Mouse (Mus musculus): Measurements from ENCODE around the gene Tubgcp5. TPM values are rescaled to one million over a fixed set of nuclear protein-coding genes. Genes with fewer than 3 reads are reported as not detected.
A peak's percentile ranks its signal among the peaks of the same experiment; 100 is the strongest.
"Not testable (repeated sequence)": the region's sequence is repeated elsewhere in the genome, so short reads cannot be mapped to it uniquely, and the experiment has no call there.

Gene Tubgcp5
- total and polyA plus RNA-seq, 2 experiments from 2014 or later, result 8.5 to 23.8 TPM

- Histone ChIP-seq H3K36me3 (replicated peaks; ENCODE audit: control insufficient read depth, insufficient read depth, low read length) (no peaks in the 10 kb centered on the region), H3K9ac (replicated peaks; ENCODE audit: low read depth, low read length) (no peak overlapping the region), H3K4me1 (ENCODE audit: control insufficient read depth, insufficient read depth) (no peaks in the 10 kb centered on the region), H3K4me3 (ENCODE audit: low read depth, low read length) (no peak overlapping the region), H3K9me3 (replicated peaks; ENCODE audit: control insufficient read depth, low read length) (no peaks in the 10 kb centered on the region), H3K4me2 (ENCODE audit: low read depth, low read length) (no peak overlapping the region), H3K27ac (ENCODE audit: low read depth) (no peak overlapping the region), H3K27me3 (ENCODE audit: control insufficient read depth, insufficient read depth, low read length) (no peaks in the 10 kb centered on the region)
- DNase-seq (ENCODE audit: low spot score), result no peak
- ATAC-seq (ENCODE audit: insufficient read depth, low read depth), result no peak
- WGBS, result 49% methylated on average over 4 of the region's 4 CpGs
- TF ChIP-seq EP300 (IDR thresholded peaks at IDR 0.05; ENCODE audit: low read depth) (no peak), CTCF (IDR thresholded peaks at IDR 0.05; ENCODE audit: low read depth) (no peak)
Measured at GRCm38 (mm10) chr7:55780011-55780410, 13.9 kb upstream of the Tubgcp5 start.

DNA sequence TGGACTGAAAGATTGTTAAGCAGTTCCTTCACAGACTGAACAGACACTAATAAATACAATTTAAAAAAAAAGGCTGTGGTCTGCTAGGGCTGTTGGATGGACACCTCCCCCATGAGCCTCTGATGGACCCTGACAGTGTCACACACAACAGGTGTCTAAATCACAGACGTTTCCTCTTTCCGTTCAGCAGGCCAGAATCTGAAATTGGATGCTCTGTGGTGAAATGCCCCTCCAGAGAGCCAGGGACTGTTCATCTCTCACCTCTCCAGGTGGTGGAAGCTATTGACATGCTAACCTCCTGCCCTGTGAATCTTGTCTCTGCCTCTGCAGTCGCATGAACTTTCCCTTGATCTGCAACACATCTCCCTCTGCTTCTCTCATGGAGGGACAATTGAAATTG is 11.5 kb upstream of the Tubgcp5 start:
- H3K36me3 ChIP-seq (replicated peaks; ENCODE audit: control insufficient read depth, insufficient read depth, low read length), result no peaks in the 10 kb centered on the region
- ATAC-seq (ENCODE audit: insufficient read depth, low read depth), result no peak
- no peaks in the 10 kb centered on the region for H3K27me3 ChIP-seq (ENCODE audit: control insufficient read depth, insufficient read depth, low read length)
- no peak overlapping the region for H3K4me3 ChIP-seq (ENCODE audit: low read depth, low read length)
- no peak overlapping the region for H3K27ac ChIP-seq (ENCODE audit: low read depth)
- H3K4me2 ChIP-seq (ENCODE audit: low read depth, low read length), result no peak overlapping the region
- no peaks in the 10 kb centered on the region for H3K9me3 ChIP-seq (replicated peaks; ENCODE audit: control insufficient read depth, low read length)
- no peak for DNase-seq (ENCODE audit: low spot score)
- TF ChIP-seq CTCF (IDR thresholded peaks at IDR 0.05; ENCODE audit: low read depth) (no peak), EP300 (IDR thresholded peaks at IDR 0.05; ENCODE audit: low read depth) (no peak)
- H3K9ac ChIP-seq (replicated peaks; ENCODE audit: low read depth, low read length), result no peak overlapping the region
- WGBS, result 58% methylated on average over 3 of the region's 3 CpGs
- no peaks in the 10 kb centered on the region for H3K4me1 ChIP-seq (ENCODE audit: control insufficient read depth, insufficient read depth)

DNA sequence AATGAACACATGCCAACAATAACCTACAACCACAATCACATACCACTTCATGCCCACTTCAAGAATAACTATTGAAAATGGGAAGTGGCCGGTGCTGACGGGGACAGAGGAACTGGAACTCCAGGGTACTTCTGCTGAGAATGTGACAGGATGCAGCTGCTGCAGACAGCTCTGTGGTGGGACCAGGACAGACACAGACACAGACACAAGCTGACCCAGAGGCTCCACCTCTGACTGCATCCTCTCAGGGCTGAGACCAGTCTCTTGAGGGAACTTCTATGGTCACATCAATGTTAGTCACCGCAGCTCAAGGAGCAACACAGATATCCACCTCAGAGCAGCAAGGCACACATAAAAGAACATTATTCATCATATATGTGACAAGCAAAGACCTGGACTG is 9.4 kb upstream of the Tubgcp5 start:
- DNase-seq (ENCODE audit: low spot score), result no peak
- 32% methylated on average over 3 of the region's 3 CpGs for WGBS
- H3K4me3 ChIP-seq (ENCODE audit: low read depth, low read length), result no peak overlapping the region
- no peak for ATAC-seq (ENCODE audit: insufficient read depth, low read depth)
- no peak overlapping the region for H3K9ac ChIP-seq (replicated peaks; ENCODE audit: low read depth, low read length)
- no peak overlapping the region for H3K27ac ChIP-seq (ENCODE audit: low read depth)
- TF ChIP-seq CTCF (IDR thresholded peaks at IDR 0.05; ENCODE audit: low read depth) (no peak), EP300 (IDR thresholded peaks at IDR 0.05; ENCODE audit: low read depth) (no peak)
- H3K4me2 ChIP-seq (ENCODE audit: low read depth, low read length), result no peak overlapping the region
- no peaks in the 10 kb centered on the region for H3K27me3 ChIP-seq (ENCODE audit: control insufficient read depth, insufficient read depth, low read length)
- H3K36me3 ChIP-seq (replicated peaks; ENCODE audit: control insufficient read depth, insufficient read depth, low read length), result no peaks in the 10 kb centered on the region
- H3K4me1 ChIP-seq (ENCODE audit: control insufficient read depth, insufficient read depth), result no peaks in the 10 kb centered on the region
- no peaks in the 10 kb centered on the region for H3K9me3 ChIP-seq (replicated peaks; ENCODE audit: control insufficient read depth, low read length)

DNA sequence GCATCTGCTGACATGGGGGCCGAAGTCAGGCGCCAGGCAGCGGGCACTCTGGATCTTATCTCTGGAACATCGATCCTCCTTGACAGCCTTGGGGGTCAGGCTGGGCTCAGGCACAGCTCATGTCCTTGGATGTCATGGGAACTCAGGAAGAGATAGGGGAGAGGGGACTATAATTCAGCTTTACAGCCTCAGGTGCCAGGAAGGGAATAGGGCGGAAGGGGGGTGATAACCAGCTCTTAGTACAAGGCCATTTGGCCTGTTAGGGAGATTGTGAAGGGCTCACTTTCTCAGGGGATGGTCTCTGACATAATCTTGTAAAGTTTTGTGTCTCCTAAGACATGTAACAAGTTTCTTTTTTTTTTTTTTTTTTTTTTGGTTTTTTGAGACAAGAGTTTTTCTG is 3.4 kb upstream of the Tubgcp5 start:
- DNase-seq (ENCODE audit: low spot score), result not testable (repeated sequence)

DNA sequence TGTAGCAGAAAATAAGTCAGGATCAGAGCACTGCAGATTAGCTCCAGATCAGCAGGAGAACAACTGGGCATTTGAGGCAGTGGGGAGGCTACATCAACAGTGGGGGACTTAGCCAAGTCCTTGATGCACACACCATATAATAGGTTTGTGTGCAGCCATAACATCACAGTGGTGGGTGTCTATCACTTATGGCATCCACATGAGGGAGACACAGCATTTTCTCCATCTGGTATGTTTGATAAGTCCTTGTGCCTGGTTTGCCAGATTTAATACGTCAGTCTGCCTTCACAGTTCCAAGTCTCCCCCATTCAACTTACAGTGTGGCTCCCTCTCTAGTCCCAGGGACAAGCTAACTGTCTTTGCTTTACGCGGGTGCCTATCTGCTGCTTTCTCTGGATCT is 1.7 kb upstream of the Tubgcp5 start:
- no peak for ATAC-seq (ENCODE audit: insufficient read depth, low read depth)

More for the DNA sequence above, 3.4 kb upstream of the Tubgcp5 start:
- H3K4me1 ChIP-seq (ENCODE audit: control insufficient read depth, insufficient read depth); H3K4me3 ChIP-seq (ENCODE audit: low read depth, low read length); H3K27me3 ChIP-seq (ENCODE audit: control insufficient read depth, insufficient read depth, low read length); H3K4me2 ChIP-seq (ENCODE audit: low read depth, low read length); ATAC-seq (ENCODE audit: insufficient read depth, low read depth); H3K27ac ChIP-seq (ENCODE audit: low read depth); H3K36me3 ChIP-seq (replicated peaks; ENCODE audit: control insufficient read depth, insufficient read depth, low read length); H3K9ac ChIP-seq (replicated peaks; ENCODE audit: low read depth, low read length); H3K9me3 ChIP-seq (replicated peaks; ENCODE audit: control insufficient read depth, low read length): not testable (repeated sequence)
- 42% methylated on average over 5 of the region's 5 CpGs for WGBS

DNA sequence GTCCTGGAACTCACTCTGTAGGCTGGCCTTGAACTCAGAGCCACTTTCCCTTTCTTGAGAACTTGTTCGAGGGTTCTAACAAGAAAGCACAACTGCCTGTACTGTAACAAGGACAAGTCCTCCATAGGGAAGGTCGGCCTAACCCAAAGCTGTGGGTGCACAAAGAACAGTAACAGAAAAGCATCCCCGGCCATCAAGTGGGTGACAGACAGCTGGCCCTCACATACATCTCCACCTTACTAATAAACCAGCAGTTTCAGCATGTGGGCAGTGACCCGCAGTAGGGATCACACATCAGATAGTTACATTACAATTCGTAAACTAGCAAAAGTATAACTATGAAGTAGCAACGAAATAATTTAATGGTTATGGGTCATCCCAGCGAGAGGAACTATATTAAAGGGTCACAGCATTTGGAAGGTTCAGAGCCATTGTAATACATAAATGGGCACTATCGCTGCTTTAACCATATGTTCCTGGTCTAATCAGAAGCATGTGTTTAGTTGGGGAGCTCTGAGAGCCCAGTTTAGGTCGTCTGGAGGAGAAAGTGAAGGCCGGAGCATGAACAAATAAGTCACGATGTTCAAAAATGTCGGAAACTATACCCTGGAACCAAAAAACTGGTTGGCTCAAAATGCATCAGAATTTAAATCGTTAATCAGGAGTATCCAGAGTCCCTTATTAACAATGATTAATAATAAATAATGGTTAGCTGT is 560 bp upstream of the Tubgcp5 start:
- Histone ChIP-seq H3K27ac (ENCODE audit: low read depth) (no peak overlapping the region), H3K4me3 (ENCODE audit: low read depth, low read length) (peak overlapping the region; percentile 61), H3K9me3 (replicated peaks; ENCODE audit: control insufficient read depth, low read length) (no peaks in the 10 kb centered on the region), H3K27me3 (ENCODE audit: control insufficient read depth, insufficient read depth, low read length) (no peaks in the 10 kb centered on the region), H3K9ac (replicated peaks; ENCODE audit: low read depth, low read length) (no peak overlapping the region), H3K36me3 (replicated peaks; ENCODE audit: control insufficient read depth, insufficient read depth, low read length) (peaks cover 24% of the 10 kb centered on the region), H3K4me2 (ENCODE audit: low read depth, low read length) (peak overlapping the region; percentile 71), H3K4me1 (ENCODE audit: control insufficient read depth, insufficient read depth) (peaks cover 9% of the 10 kb centered on the region; the same call in 1 of the 2 replicates)
- 37% methylated on average over 13 of the region's 13 CpGs for WGBS
- no peak for ATAC-seq (ENCODE audit: insufficient read depth, low read depth)
- TF ChIP-seq CTCF (IDR thresholded peaks at IDR 0.05; ENCODE audit: low read depth) (no peak), EP300 (IDR thresholded peaks at IDR 0.05; ENCODE audit: low read depth) (no peak)
- DNase-seq (ENCODE audit: low spot score), result no peak

More for the DNA sequence above, 1.7 kb upstream of the Tubgcp5 start:
- Histone ChIP-seq H3K4me1 (ENCODE audit: control insufficient read depth, insufficient read depth) (peaks cover 9% of the 10 kb centered on the region; the same call in 1 of the 2 replicates), H3K9ac (replicated peaks; ENCODE audit: low read depth, low read length) (no peak overlapping the region), H3K4me2 (ENCODE audit: low read depth, low read length) (no peak overlapping the region), H3K4me3 (ENCODE audit: low read depth, low read length) (no peak overlapping the region), H3K27me3 (ENCODE audit: control insufficient read depth, insufficient read depth, low read length) (no peaks in the 10 kb centered on the region), H3K9me3 (replicated peaks; ENCODE audit: control insufficient read depth, low read length) (no peaks in the 10 kb centered on the region), H3K27ac (ENCODE audit: low read depth) (no peak overlapping the region), H3K36me3 (replicated peaks; ENCODE audit: control insufficient read depth, insufficient read depth, low read length) (peaks cover 13% of the 10 kb centered on the region)
- no peak for DNase-seq (ENCODE audit: low spot score)
- no peak for TF ChIP-seq CTCF (IDR thresholded peaks at IDR 0.05; ENCODE audit: low read depth)
- TF ChIP-seq EP300 (IDR thresholded peaks at IDR 0.05; ENCODE audit: low read depth), result no peak
- WGBS, result 60% methylated on average over 3 of the region's 3 CpGs

All from heart, postnatal 0 days (tissue).